Mouse (Mus musculus): ENCODE measurements around the gene Gm21903.
"Not testable (repeated sequence)": the region's sequence is repeated elsewhere in the genome, so short reads cannot be mapped to it uniquely, and the experiment has no call there.

The Gm21903 gene

GRCm38 (mm10) chr17:39043241-39043640 is at the start of gene Gm21903:
Gm21903 (minus strand) TSS chr17:39043341.
- DNase-seq (ENCODE audit: low read depth): no peak

GRCm38 (mm10) chr17:39076937-39077336 is 33.8 kb upstream of the Gm21903 start, which contains the start of gene Esp23:
Esp23 (minus strand) TSS chr17:39077037.
- no peak for DNase-seq (ENCODE audit: low read depth)

- no peak for DNase-seq (ENCODE audit: low read depth)
Observed at GRCm38 (mm10) chr17:39063641-39064040, 20.5 kb upstream of the Gm21903 start.

GRCm38 (mm10) chr17:39036395-39036794 is 6.7 kb downstream of the Gm21903 start, which contains the start of gene Esp24:
Esp24 (plus strand) TSS chr17:39036695.
- DNase-seq (ENCODE audit: low read depth): not testable (repeated sequence)

- no peak for DNase-seq (ENCODE audit: low read depth)
Observed at GRCm38 (mm10) chr17:39017184-39017583, 26.0 kb downstream of the Gm21903 start.

- DNase-seq (ENCODE audit: low read depth): no peak
Observed at GRCm38 (mm10) chr17:39010675-39011638, 32.2 kb downstream of the Gm21903 start.

GRCm38 (mm10) chr17:39009846-39010245 is 33.3 kb downstream of the Gm21903 start:
- DNase-seq (ENCODE audit: low read depth): no peak

All from naive thymus-derived CD4-positive, alpha-beta T cell, adult 2 months (primary cell).